In genomic region chr12:17267316-17267715, GRCm38 (mm10) we compare ENCODE assay signal across 7 mouse cellular contexts. TPM values are rescaled to one million over a fixed set of nuclear protein-coding genes. Genes with fewer than 3 reads are reported as not detected.
DNase-seq lines count a peak whose midpoint lies in the region; ATAC-seq lines count a peak whose summit lies in the region.

No protein-coding gene starts in this region.

- H3K27me3 ChIP-seq in lung, embryonic 16.5 days (ENCODE audit: control insufficient read depth, insufficient read depth, low read depth, low read length) = no peaks in the 10 kb centered on the region
- H3K27me3 ChIP-seq in hindbrain, embryonic 14.5 days (ENCODE audit: control insufficient read depth, insufficient read depth, low read length) = no peaks in the 10 kb centered on the region
- H3K27me3 ChIP-seq in liver, embryonic 15.5 days = no peaks in the 10 kb centered on the region

- DNase-seq in lung, postnatal 4 days = no peak
- DNase-seq in cerebellum, adult 9-11 months = peak; percentile 42
- no peak for DNase-seq in hindbrain, embryonic 14.5 days (ENCODE audit: low spot score)
- DNase-seq in ovary, postnatal 14 days (ENCODE audit: low spot score) = no peak

- H3K4me1 ChIP-seq in lung, embryonic 16.5 days (replicated peaks; ENCODE audit: control insufficient read depth, insufficient read depth, low read length) = peaks cover 26% of the 10 kb centered on the region
- H3K4me1 ChIP-seq in hindbrain, embryonic 14.5 days (replicated peaks; ENCODE audit: control insufficient read depth, insufficient read depth, low read length) = peaks cover 20% of the 10 kb centered on the region
- H3K4me1 ChIP-seq in liver, embryonic 15.5 days (replicated peaks) = peaks cover 28% of the 10 kb centered on the region

- H3K27ac ChIP-seq in lung, embryonic 16.5 days (ENCODE audit: low read length) = peak overlapping the region; percentile 81; the same call in 1 of the 2 replicates
- no peak overlapping the region for H3K27ac ChIP-seq in hindbrain, embryonic 14.5 days
- H3K27ac ChIP-seq in liver, embryonic 15.5 days (replicated peaks) = no peak overlapping the region; the same call in 1 of the 2 replicates

- no peaks in the 10 kb centered on the region for H3K9me3 ChIP-seq in lung, embryonic 16.5 days (ENCODE audit: control insufficient read depth, low read length)
- H3K9me3 ChIP-seq in hindbrain, embryonic 14.5 days (ENCODE audit: control insufficient read depth, low read length) = no peaks in the 10 kb centered on the region
- H3K9me3 ChIP-seq in liver, embryonic 15.5 days (replicated peaks) = no peaks in the 10 kb centered on the region

- WGBS in lung, embryonic 16.5 days = 9% methylated on average over 4 of the region's 4 CpGs
- 6% methylated on average over 4 of the region's 4 CpGs for WGBS in hindbrain, embryonic 14.5 days
- 7% methylated on average over 4 of the region's 4 CpGs for WGBS in liver, embryonic 15.5 days (ENCODE audit: insufficient replicate concordance)

- peak overlapping the region; percentile 94 for H3K9ac ChIP-seq in lung, embryonic 16.5 days (ENCODE audit: low read length)
- peak overlapping the region; percentile 88 for H3K9ac ChIP-seq in hindbrain, embryonic 14.5 days
- H3K9ac ChIP-seq in liver, embryonic 15.5 days = peak overlapping the region; percentile 86

- H3K36me3 ChIP-seq in lung, embryonic 16.5 days (ENCODE audit: control insufficient read depth, insufficient read depth, low read length) = peaks cover 15% of the 10 kb centered on the region
- peaks cover 34% of the 10 kb centered on the region for H3K36me3 ChIP-seq in hindbrain, embryonic 14.5 days (replicated peaks; ENCODE audit: control insufficient read depth, insufficient read depth)
- peaks cover 23% of the 10 kb centered on the region for H3K36me3 ChIP-seq in liver, embryonic 15.5 days (replicated peaks)

- peak overlapping the region; percentile 97 for H3K4me3 ChIP-seq in lung, embryonic 16.5 days (ENCODE audit: low read length)
- H3K4me3 ChIP-seq in hindbrain, embryonic 14.5 days (replicated peaks; ENCODE audit: low read length) = peak overlapping the region; percentile 95
- peak overlapping the region; percentile 81 for H3K4me3 ChIP-seq in liver, embryonic 15.5 days (replicated peaks)

- no peak for ATAC-seq in lung, embryonic 16.5 days (ENCODE audit: low read depth)
- no peak for ATAC-seq in hindbrain, embryonic 14.5 days (ENCODE audit: low FRiP score)
- no peak for ATAC-seq in liver, embryonic 15.5 days (ENCODE audit: insufficient read depth)
- ATAC-seq in inflammation-experienced regulatory T-cells, adult 6 months = no peak

- peak overlapping the region; percentile 92 for H3K4me2 ChIP-seq in lung, embryonic 16.5 days (ENCODE audit: low read depth, low read length)
- H3K4me2 ChIP-seq in hindbrain, embryonic 14.5 days (replicated peaks) = peak overlapping the region; percentile 80
- peak overlapping the region; percentile 87 for H3K4me2 ChIP-seq in liver, embryonic 15.5 days

RNA-seq across cellular contexts. Expression of gene Pdia6, which starts 1.0 kb away (rescaled TPM):
- 679 and 720 TPM in 2 replicates for polyA plus RNA-seq in lung, embryonic 16.5 days (2015; fragmentation: Nextera tagmentation; extraction: Ambion mirVana)
- 268 and 305 TPM in 2 replicates for polyA plus RNA-seq in hindbrain, embryonic 14.5 days (2014; fragmentation: Nextera tagmentation; extraction: Ambion mirVana)
- 225 and 228 TPM in 2 replicates for polyA plus RNA-seq in liver, embryonic 15.5 days (2015; fragmentation: Nextera tagmentation; extraction: Ambion mirVana)
- 100 to 1,000 TPM; 186 to 215 (median 194) TPM for polyA plus RNA-seq in inflammation-experienced regulatory T-cells, adult 6 months (2017; shearing (Covaris generic))
